Mouse (Mus musculus): ENCODE measurements at regions not wholly inside any gene's neighbourhood (a gene's known extent, or its start where the extent isn't known, plus 50 kb on each side); places are given as distances from the start of the nearest gene placed in this dataset.

DNA sequence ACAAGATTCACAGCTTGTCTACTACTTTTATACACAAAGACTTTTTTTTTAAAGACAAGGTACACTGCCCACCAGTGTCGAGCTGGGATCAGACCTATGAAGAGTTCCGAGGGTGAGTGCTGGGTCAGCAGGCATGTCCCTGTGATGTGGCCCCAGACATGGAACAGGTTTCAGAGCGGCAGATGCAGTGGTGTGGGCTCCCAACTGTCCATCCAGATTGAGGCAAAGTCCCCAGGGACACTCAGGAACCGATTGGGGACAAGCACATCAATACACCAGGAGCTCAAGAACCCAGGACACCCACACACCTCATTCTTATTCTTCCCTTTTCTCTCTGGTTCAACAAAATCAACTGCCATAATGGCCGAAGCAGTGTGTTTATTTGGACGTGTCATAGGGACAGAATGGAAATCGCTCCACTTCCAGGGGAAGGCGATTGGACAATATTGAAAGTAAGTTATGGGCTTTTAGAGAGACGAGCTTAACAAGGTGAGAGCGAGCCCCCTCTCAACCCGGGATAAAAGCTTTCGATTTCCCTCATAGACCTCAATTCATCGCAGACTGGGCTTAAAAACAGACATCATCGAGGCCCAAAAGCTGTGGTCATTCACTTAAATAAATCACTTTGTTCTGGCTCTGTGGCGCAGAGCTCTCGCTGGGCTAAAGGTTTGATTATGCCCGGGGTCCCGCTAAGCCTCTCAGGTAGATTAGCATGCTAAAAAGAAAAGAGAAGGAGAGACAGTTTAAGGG is 127.6 kb upstream of the Zdhhc25 start:
- Histone ChIP-seq H3K4me1 (ENCODE audit: control insufficient read depth, insufficient read depth, insufficient read length) (no peaks in the 10 kb centered on the region), H3K27ac (ENCODE audit: insufficient read depth, low read length) (no peak overlapping the region), H3K36me3 (ENCODE audit: control insufficient read depth, insufficient read depth, low read length) (no peaks in the 10 kb centered on the region), H3K27me3 (ENCODE audit: control insufficient read depth, insufficient read depth, low read length) (no peaks in the 10 kb centered on the region), H3K4me3 (ENCODE audit: extremely low read depth, insufficient read depth, insufficient read length) (no peak overlapping the region)
- 75% methylated on average over 18 of the region's 18 CpGs for WGBS
- DNase-seq (ENCODE audit: low read depth in 1 of 2, low spot score in 2 of 2): no peak
- TF ChIP-seq POLR2A (IDR thresholded peaks at IDR 0.05; ENCODE audit: low read depth, low read length): no peak
- TF ChIP-seq CTCF (IDR thresholded peaks at IDR 0.05; ENCODE audit: extremely low read depth, insufficient read depth, insufficient read length, insufficient replicate concordance): no peak

DNA sequence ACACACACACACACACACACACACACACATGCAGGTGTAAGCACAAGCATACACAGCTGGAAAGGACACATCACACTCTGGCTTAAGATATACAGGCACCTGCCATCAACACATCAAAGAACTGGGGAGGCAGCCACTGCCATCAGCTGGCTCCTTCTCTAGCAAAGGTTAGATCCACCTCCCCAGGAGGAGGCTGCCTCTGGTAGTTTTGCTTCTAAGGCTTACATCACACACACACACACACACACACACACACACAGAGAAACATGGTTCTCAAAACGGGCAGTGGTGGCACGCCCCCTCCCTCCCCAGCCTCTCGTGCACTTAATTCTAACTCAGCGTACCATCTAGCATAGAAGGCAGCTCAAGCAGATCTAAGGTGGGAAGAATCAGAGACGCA is 126.9 kb upstream of the Zdhhc25 start:
- DNase-seq (ENCODE audit: low read depth in 1 of 2, low spot score in 2 of 2): no peak
- H3K27ac ChIP-seq (ENCODE audit: insufficient read depth, low read length): no peak overlapping the region
- H3K36me3 ChIP-seq (ENCODE audit: control insufficient read depth, insufficient read depth, low read length): no peaks in the 10 kb centered on the region
- TF ChIP-seq POLR2A (IDR thresholded peaks at IDR 0.05; ENCODE audit: low read depth, low read length) (no peak), CTCF (IDR thresholded peaks at IDR 0.05; ENCODE audit: extremely low read depth, insufficient read depth, insufficient read length, insufficient replicate concordance) (no peak)
- WGBS: 86% methylated on average over 5 of the region's 5 CpGs
- H3K4me3 ChIP-seq (ENCODE audit: extremely low read depth, insufficient read depth, insufficient read length): no peak overlapping the region
- H3K27me3 ChIP-seq (ENCODE audit: control insufficient read depth, insufficient read depth, low read length): no peaks in the 10 kb centered on the region
- no peaks in the 10 kb centered on the region for H3K4me1 ChIP-seq (ENCODE audit: control insufficient read depth, insufficient read depth, insufficient read length)

DNA sequence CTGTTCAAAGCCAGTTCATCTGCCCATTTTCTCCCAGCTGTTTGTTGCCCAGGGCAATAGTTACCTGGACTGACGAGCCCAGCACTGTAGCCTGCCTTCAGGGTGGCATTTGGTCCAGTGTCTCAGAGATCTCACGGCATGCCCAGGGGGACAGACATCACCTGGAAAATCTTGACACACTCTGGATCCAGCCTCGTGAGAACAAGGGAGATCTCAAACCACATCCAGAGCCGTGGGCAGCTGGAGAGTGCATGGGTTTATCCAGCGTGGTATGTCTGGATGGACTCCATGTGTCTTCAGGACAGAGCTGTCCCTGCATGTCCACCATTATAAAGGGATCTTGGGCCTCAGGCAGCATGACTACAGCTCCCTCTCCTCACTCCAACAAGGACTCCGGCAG is 116.6 kb upstream of the Zdhhc25 start:
- no peak overlapping the region for H3K27ac ChIP-seq (ENCODE audit: insufficient read depth, low read length)
- TF ChIP-seq POLR2A (IDR thresholded peaks at IDR 0.05; ENCODE audit: low read depth, low read length): no peak
- TF ChIP-seq CTCF (IDR thresholded peaks at IDR 0.05; ENCODE audit: extremely low read depth, insufficient read depth, insufficient read length, insufficient replicate concordance): no peak
- no peaks in the 10 kb centered on the region for H3K36me3 ChIP-seq (ENCODE audit: control insufficient read depth, insufficient read depth, low read length)
- no peak for DNase-seq (ENCODE audit: low read depth in 1 of 2, low spot score in 2 of 2)
- WGBS: 83% methylated on average over 6 of the region's 6 CpGs
- no peaks in the 10 kb centered on the region for H3K4me1 ChIP-seq (ENCODE audit: control insufficient read depth, insufficient read depth, insufficient read length)
- H3K4me3 ChIP-seq (ENCODE audit: extremely low read depth, insufficient read depth, insufficient read length): no peak overlapping the region
- H3K27me3 ChIP-seq (ENCODE audit: control insufficient read depth, insufficient read depth, low read length): no peaks in the 10 kb centered on the region

DNA sequence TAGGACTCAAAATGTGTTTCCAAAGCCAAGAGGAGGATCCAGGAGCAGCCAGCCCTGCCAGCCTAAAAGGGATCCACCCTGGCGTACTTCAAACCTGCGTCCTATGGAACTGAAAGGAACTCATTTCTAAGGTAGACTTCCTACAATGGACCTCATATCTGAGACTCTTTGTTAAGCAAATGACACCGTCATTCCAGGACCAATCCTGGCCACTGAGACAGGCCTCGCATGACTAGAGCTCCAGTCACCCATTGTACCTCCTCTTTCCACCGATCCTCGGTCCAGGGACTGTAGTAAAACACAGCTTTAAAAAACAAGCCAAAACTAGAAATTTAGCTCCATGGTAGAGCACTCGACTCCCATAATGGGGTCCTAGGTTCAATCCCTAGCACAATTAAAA is 110.4 kb upstream of the Zdhhc25 start:
- no peaks in the 10 kb centered on the region for H3K36me3 ChIP-seq (ENCODE audit: control insufficient read depth, insufficient read depth, low read length)
- H3K4me1 ChIP-seq (ENCODE audit: control insufficient read depth, insufficient read depth, insufficient read length): peaks cover 6% of the 10 kb centered on the region; the same call in 1 of the 2 replicates
- H3K27ac ChIP-seq (ENCODE audit: insufficient read depth, low read length): peak overlapping the region; percentile 73; the same call in 1 of the 2 replicates
- TF ChIP-seq CTCF (IDR thresholded peaks at IDR 0.05; ENCODE audit: extremely low read depth, insufficient read depth, insufficient read length, insufficient replicate concordance): no peak
- no peak for TF ChIP-seq POLR2A (IDR thresholded peaks at IDR 0.05; ENCODE audit: low read depth, low read length)
- WGBS: 87% methylated on average over 7 of the region's 7 CpGs
- no peak overlapping the region for H3K4me3 ChIP-seq (ENCODE audit: extremely low read depth, insufficient read depth, insufficient read length)
- H3K27me3 ChIP-seq (ENCODE audit: control insufficient read depth, insufficient read depth, low read length): no peaks in the 10 kb centered on the region
- DNase-seq (ENCODE audit: low read depth in 1 of 2, low spot score in 2 of 2): no peak

DNA sequence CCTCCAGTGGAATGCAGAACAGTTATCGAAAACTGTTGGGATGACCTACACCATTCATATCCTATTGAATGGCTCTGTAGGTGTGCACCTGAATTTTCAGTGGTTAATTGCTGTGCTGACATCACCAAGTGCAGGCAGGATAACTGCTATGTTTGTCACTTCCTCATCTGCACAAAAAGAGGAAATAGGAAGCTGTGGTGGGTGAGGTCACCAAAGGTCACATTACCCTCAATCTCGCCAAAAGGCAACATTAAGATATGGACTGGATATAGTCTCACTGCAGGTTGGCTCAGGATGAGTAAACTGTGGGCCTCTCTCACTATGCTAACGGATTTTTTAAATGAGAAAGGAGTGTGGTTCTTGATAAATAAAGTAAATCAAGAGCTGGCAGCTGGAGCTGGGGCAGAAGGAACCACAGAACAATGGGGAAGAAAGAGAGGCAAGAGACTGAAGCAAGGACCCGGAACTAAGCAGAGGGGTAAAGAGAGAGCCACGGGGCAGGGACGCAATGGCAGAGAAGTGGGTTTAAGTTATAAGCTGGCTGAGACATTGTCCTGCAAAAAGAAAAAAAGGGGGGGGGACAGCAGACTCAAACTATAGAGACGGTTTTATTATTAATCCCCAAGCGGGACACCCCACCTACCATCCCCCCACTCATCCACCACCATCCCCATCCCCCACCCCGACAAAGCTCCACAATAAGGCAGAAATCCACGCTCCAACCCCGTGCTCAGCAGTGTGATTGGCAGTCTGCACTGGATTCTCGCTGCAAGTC is 109.6 kb upstream of the Zdhhc25 start:
- H3K27me3 ChIP-seq (ENCODE audit: control insufficient read depth, insufficient read depth, low read length): no peaks in the 10 kb centered on the region
- H3K4me3 ChIP-seq (ENCODE audit: extremely low read depth, insufficient read depth, insufficient read length): peak overlapping the region; percentile 22; the same call in 1 of the 2 replicates
- H3K27ac ChIP-seq (ENCODE audit: insufficient read depth, low read length): peak overlapping the region; percentile 73
- H3K4me1 ChIP-seq (ENCODE audit: control insufficient read depth, insufficient read depth, insufficient read length): peaks cover 6% of the 10 kb centered on the region; the same call in 1 of the 2 replicates
- peak; percentile 5 to 65 for DNase-seq (ENCODE audit: low read depth in 1 of 2, low spot score in 2 of 2)
- whole genome bisulfite sequencing: 43% methylated on average over 12 of the region's 12 CpGs
- no peaks in the 10 kb centered on the region for H3K36me3 ChIP-seq (ENCODE audit: control insufficient read depth, insufficient read depth, low read length)
- TF ChIP-seq POLR2A (IDR thresholded peaks at IDR 0.05; ENCODE audit: low read depth, low read length) (no peak; the same call in 1 of the 2 replicates), CTCF (IDR thresholded peaks at IDR 0.05; ENCODE audit: extremely low read depth, insufficient read depth, insufficient read length, insufficient replicate concordance) (no peak)

DNA sequence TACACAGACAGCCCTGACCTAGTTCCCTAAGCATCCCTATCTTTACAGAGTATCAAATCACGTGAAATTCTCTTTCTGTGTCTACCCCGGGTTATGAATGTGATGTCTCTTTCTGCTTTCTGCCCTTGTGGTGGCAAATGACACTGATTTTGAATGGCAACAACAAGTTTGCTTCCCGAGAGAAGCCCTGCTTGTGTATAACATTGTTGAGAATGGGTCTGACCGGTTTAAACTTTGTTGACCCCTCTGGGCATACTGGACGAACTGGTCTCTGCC is 109.1 kb upstream of the Zdhhc25 start:
- 77% methylated on average over 5 of the region's 5 CpGs for WGBS
- Histone ChIP-seq H3K36me3 (ENCODE audit: control insufficient read depth, insufficient read depth, low read length) (no peaks in the 10 kb centered on the region), H3K27me3 (ENCODE audit: control insufficient read depth, insufficient read depth, low read length) (no peaks in the 10 kb centered on the region), H3K4me3 (ENCODE audit: extremely low read depth, insufficient read depth, insufficient read length) (no peak overlapping the region), H3K4me1 (ENCODE audit: control insufficient read depth, insufficient read depth, insufficient read length) (peaks cover 6% of the 10 kb centered on the region; the same call in 1 of the 2 replicates), H3K27ac (ENCODE audit: insufficient read depth, low read length) (peak overlapping the region; percentile 52)
- no peak for DNase-seq (ENCODE audit: low read depth in 1 of 2, low spot score in 2 of 2)
- no peak for TF ChIP-seq POLR2A (IDR thresholded peaks at IDR 0.05; ENCODE audit: low read depth, low read length)
- no peak for TF ChIP-seq CTCF (IDR thresholded peaks at IDR 0.05; ENCODE audit: extremely low read depth, insufficient read depth, insufficient read length, insufficient replicate concordance)

DNA sequence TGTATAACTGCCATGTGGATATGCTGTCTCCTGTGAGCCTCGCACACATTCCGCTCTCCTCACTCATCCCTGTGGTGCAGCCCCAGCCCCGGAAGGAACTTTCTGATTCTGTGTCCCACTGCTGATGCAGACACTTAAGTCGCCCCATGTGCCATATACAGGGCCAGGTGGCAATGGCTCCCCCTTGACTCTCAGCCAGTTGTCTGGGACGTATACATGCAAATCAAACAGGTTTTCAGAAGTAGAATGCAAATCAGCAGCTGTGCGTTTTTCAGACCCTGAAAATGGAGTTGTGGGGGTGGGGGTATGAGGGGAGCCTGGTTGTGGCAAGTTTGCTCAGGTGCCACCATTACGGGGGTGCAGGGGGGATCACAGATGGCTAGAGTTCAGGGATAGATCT is 102.1 kb upstream of the Zdhhc25 start:
- WGBS: 87% methylated on average over 7 of the region's 7 CpGs
- Histone ChIP-seq H3K36me3 (ENCODE audit: control insufficient read depth, insufficient read depth, low read length) (no peaks in the 10 kb centered on the region), H3K4me3 (ENCODE audit: extremely low read depth, insufficient read depth, insufficient read length) (no peak overlapping the region), H3K4me1 (ENCODE audit: control insufficient read depth, insufficient read depth, insufficient read length) (no peaks in the 10 kb centered on the region), H3K27ac (ENCODE audit: insufficient read depth, low read length) (no peak overlapping the region), H3K27me3 (ENCODE audit: control insufficient read depth, insufficient read depth, low read length) (no peaks in the 10 kb centered on the region)
- no peak for DNase-seq (ENCODE audit: low read depth in 1 of 2, low spot score in 2 of 2)
- TF ChIP-seq CTCF (IDR thresholded peaks at IDR 0.05; ENCODE audit: extremely low read depth, insufficient read depth, insufficient read length, insufficient replicate concordance): no peak
- no peak for TF ChIP-seq POLR2A (IDR thresholded peaks at IDR 0.05; ENCODE audit: low read depth, low read length)

Data from spleen, adult 2 months (tissue).